Mouse (Mus musculus) heart, adult 2 months (tissue): ENCODE measurements around the gene 5330417H12Rik.

Source experiments
- CTCF ChIP-seq: fragments of 200-600 bp; IDR thresholded peaks from 2 replicates; pipeline ENCODE4 v1.8.1; 2022; ENCODE audit warnings: antibody characterized with exemption, mild to moderate bottlenecking, moderate library complexity
- EP300 ChIP-seq: fragments of 200-500 bp; IDR thresholded peaks from 2 replicates; pipeline ENCODE4 v1.6.1; 2011; ENCODE audit warnings: low read depth, low read length, control low read depth; ENCODE audit not compliant: insufficient read depth
- POLR2A ChIP-seq: fragments of 200-500 bp; IDR thresholded peaks from 2 replicates; pipeline ENCODE4 v1.6.1; 2011; ENCODE audit warnings: mild to moderate bottlenecking, low read depth, low read length, control low read depth; ENCODE audit not compliant: insufficient read depth

DNA sequence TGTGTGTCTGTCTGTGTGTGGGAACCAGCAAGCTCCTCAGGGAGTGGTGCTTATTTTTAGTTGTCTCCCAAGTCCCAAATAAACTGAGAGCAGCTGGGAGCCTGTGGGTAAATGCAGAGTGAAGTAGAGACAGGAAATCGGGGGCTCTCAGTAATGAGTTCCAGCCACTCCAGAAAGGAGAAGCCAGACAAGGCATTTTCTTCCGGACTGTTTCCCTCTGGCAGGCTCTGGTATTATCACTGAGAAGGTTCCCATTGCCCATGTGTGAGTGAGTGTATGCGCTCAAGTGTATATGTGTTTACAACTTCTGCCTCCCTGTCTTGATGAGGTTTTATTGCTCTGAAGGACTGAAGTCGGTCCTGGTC, 40.2 kb upstream of the 5330417H12Rik start:
- no peak for TF ChIP-seq CTCF
- TF ChIP-seq EP300 = no peak
- peak; percentile 5; the same call in 1 of the 2 replicates for TF ChIP-seq POLR2A
